Mouse (Mus musculus): ENCODE measurements around the gene Cstf1. TPM values are rescaled to one million over a fixed set of nuclear protein-coding genes. Genes with fewer than 3 reads are reported as not detected.

Gene Cstf1
- total RNA-seq, 1 experiment = 67.2 TPM

- 0 out of 2 replicates have a peak overlapping the region, but pooled peaks have one; percentile 15 for H3K9ac ChIP-seq (ENCODE audit: insufficient read depth, low read depth, low read length, poor library complexity, severe bottlenecking)
- no peaks in the 10 kb centered on the region for H3K36me3 ChIP-seq (ENCODE audit: control insufficient read depth, insufficient read depth, low read length, poor library complexity, severe bottlenecking)
- no peak overlapping the region for H3K27ac ChIP-seq (ENCODE audit: insufficient read depth, low read depth, low read length, poor library complexity, severe bottlenecking)
- H3K4me3 ChIP-seq (ENCODE audit: insufficient read depth in 1 of 2, low read depth in 1 of 2, low read length in 2 of 2, poor library complexity in 1 of 2, severe bottlenecking in 1 of 2) = no peak overlapping the region
- TF ChIP-seq CHD2 (IDR thresholded peaks at IDR 0.05; ENCODE audit: low read depth, low read length) (no peak), ZNF384 (IDR thresholded peaks at IDR 0.05; ENCODE audit: low read depth, low read length) (no peak), ZC3H11A (IDR thresholded peaks at IDR 0.05; ENCODE audit: borderline replicate concordance, low read depth, low read length) (no peak), HCFC1 (IDR thresholded peaks at IDR 0.05; ENCODE audit: borderline replicate concordance, insufficient read depth, low read length) (no peak), MAFK (IDR thresholded peaks at IDR 0.05; ENCODE audit: insufficient read depth, low read depth, low read length) (no peak)
- in situ Hi-C loops (cut with MboI; ENCODE audit: low sequenced_read_pairs in 2 of 2, unreplicated experiment in 2 of 2) = no loop called here
- no peak for DNase-seq (ENCODE audit: low read depth, low spot score)
- peaks cover 0 to 6% of the 10 kb centered on the region in 2 experiments; a peak in 1 of 4 replicates for H3K4me1 ChIP-seq (ENCODE audit: control insufficient read depth in 2 of 2, insufficient read depth in 2 of 2, low read length in 2 of 2, poor library complexity in 1 of 2)
- H3K9me3 ChIP-seq (ENCODE audit: control insufficient read depth, insufficient read depth, low read depth, low read length) = no peaks in the 10 kb centered on the region
These were observed 42.0 kb downstream of the Cstf1 start for GRCm38 (mm10) chr2:172412454-172412853.

- TF ChIP-seq MAFK (IDR thresholded peaks at IDR 0.05; ENCODE audit: insufficient read depth, low read depth, low read length) = no peak
- no peak for TF ChIP-seq CHD2 (IDR thresholded peaks at IDR 0.05; ENCODE audit: low read depth, low read length)
- TF ChIP-seq HCFC1 (IDR thresholded peaks at IDR 0.05; ENCODE audit: borderline replicate concordance, insufficient read depth, low read length) = no peak
- no peak for TF ChIP-seq ZC3H11A (IDR thresholded peaks at IDR 0.05; ENCODE audit: borderline replicate concordance, low read depth, low read length)
- no peak for TF ChIP-seq ZNF384 (IDR thresholded peaks at IDR 0.05; ENCODE audit: low read depth, low read length)
- in situ Hi-C loops (cut with MboI; ENCODE audit: low sequenced_read_pairs in 2 of 2, unreplicated experiment in 2 of 2) = no loop called here
- no peak overlapping the region for H3K27ac ChIP-seq (ENCODE audit: insufficient read depth, low read depth, low read length, poor library complexity, severe bottlenecking)
- H3K4me1 ChIP-seq (ENCODE audit: control insufficient read depth in 2 of 2, insufficient read depth in 2 of 2, low read length in 2 of 2, poor library complexity in 1 of 2) = peaks cover 0 to 6% of the 10 kb centered on the region in 2 experiments; a peak in 1 of 4 replicates
- no peak for DNase-seq (ENCODE audit: low read depth, low spot score)
- H3K9me3 ChIP-seq (ENCODE audit: control insufficient read depth, insufficient read depth, low read depth, low read length) = no peaks in the 10 kb centered on the region
- H3K36me3 ChIP-seq (ENCODE audit: control insufficient read depth, insufficient read depth, low read length, poor library complexity, severe bottlenecking) = no peaks in the 10 kb centered on the region; the same call in 1 of the 2 replicates
- H3K9ac ChIP-seq (ENCODE audit: insufficient read depth, low read depth, low read length, poor library complexity, severe bottlenecking) = no peak overlapping the region
- no peak overlapping the region for H3K4me3 ChIP-seq (ENCODE audit: insufficient read depth in 1 of 2, low read depth in 1 of 2, low read length in 2 of 2, poor library complexity in 1 of 2, severe bottlenecking in 1 of 2)
These were observed 42.8 kb downstream of the Cstf1 start for GRCm38 (mm10) chr2:172413273-172413672.

- TF ChIP-seq ZNF384 (IDR thresholded peaks at IDR 0.05; ENCODE audit: low read depth, low read length) (no peak), CHD2 (IDR thresholded peaks at IDR 0.05; ENCODE audit: low read depth, low read length) (no peak)
- H3K9me3 ChIP-seq (ENCODE audit: control insufficient read depth, insufficient read depth, low read depth, low read length) = no peaks in the 10 kb centered on the region
- no peak overlapping the region for H3K9ac ChIP-seq (ENCODE audit: insufficient read depth, low read depth, low read length, poor library complexity, severe bottlenecking)
- no peak overlapping the region for H3K27ac ChIP-seq (ENCODE audit: insufficient read depth, low read depth, low read length, poor library complexity, severe bottlenecking)
- H3K36me3 ChIP-seq (ENCODE audit: control insufficient read depth, insufficient read depth, low read length, poor library complexity, severe bottlenecking) = no peaks in the 10 kb centered on the region; the same call in 1 of the 2 replicates
- no peak for DNase-seq (ENCODE audit: low read depth, low spot score)
- no peak overlapping the region for H3K4me3 ChIP-seq (ENCODE audit: insufficient read depth in 1 of 2, low read depth in 1 of 2, low read length in 2 of 2, poor library complexity in 1 of 2, severe bottlenecking in 1 of 2)
- peaks cover 0 to 6% of the 10 kb centered on the region in 2 experiments; a peak in 1 of 4 replicates for H3K4me1 ChIP-seq (ENCODE audit: control insufficient read depth in 2 of 2, insufficient read depth in 2 of 2, low read length in 2 of 2, poor library complexity in 1 of 2)
- in situ Hi-C loops (cut with MboI; ENCODE audit: low sequenced_read_pairs in 2 of 2, unreplicated experiment in 2 of 2) = no loop called here
These were observed 43.4 kb downstream of the Cstf1 start for GRCm38 (mm10) chr2:172413894-172414293.

DNA sequence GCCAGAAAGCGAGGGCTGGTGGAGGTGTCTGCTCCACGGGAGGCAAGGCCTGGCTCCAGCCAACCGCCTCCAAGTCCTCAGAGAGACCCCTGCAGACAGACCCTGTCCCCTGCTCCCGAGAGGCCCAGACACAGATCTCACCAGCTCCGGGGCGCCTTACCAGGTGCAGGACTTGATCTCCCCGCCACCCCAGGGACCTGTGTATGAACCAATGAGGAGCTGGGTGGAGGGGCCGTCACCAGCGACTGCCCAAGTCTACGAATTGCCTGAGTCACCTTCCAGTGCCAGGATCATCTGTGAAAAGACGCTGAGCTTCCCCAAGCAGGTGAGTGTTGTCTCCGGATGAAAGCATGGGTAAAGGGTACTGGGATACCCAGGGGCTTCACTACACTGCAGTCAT is 45.7 kb downstream of the Cstf1 start:
- H3K9ac ChIP-seq (ENCODE audit: insufficient read depth, low read depth, low read length, poor library complexity, severe bottlenecking) = no peak overlapping the region
- H3K4me3 ChIP-seq (ENCODE audit: insufficient read depth in 1 of 2, low read depth in 1 of 2, low read length in 2 of 2, poor library complexity in 1 of 2, severe bottlenecking in 1 of 2) = no peak overlapping the region
- H3K36me3 ChIP-seq (ENCODE audit: control insufficient read depth, insufficient read depth, low read length, poor library complexity, severe bottlenecking) = no peaks in the 10 kb centered on the region; the same call in 1 of the 2 replicates
- no peak for DNase-seq (ENCODE audit: low read depth, low spot score)
- in situ Hi-C loops (cut with MboI; ENCODE audit: low sequenced_read_pairs in 2 of 2, unreplicated experiment in 2 of 2) = no loop called here
- H3K27ac ChIP-seq (ENCODE audit: insufficient read depth, low read depth, low read length, poor library complexity, severe bottlenecking) = no peak overlapping the region
- H3K9me3 ChIP-seq (ENCODE audit: control insufficient read depth, insufficient read depth, low read depth, low read length) = no peaks in the 10 kb centered on the region
- H3K4me1 ChIP-seq (ENCODE audit: control insufficient read depth in 2 of 2, insufficient read depth in 2 of 2, low read length in 2 of 2, poor library complexity in 1 of 2) = peaks cover 0 to 6% of the 10 kb centered on the region in 2 experiments; a peak in 1 of 4 replicates
- TF ChIP-seq ZC3H11A (IDR thresholded peaks at IDR 0.05; ENCODE audit: borderline replicate concordance, low read depth, low read length) = no peak
- no peak for TF ChIP-seq CHD2 (IDR thresholded peaks at IDR 0.05; ENCODE audit: low read depth, low read length)
- TF ChIP-seq MAFK (IDR thresholded peaks at IDR 0.05; ENCODE audit: insufficient read depth, low read depth, low read length) = no peak
- no peak for TF ChIP-seq HCFC1 (IDR thresholded peaks at IDR 0.05; ENCODE audit: borderline replicate concordance, insufficient read depth, low read length)
- TF ChIP-seq ZNF384 (IDR thresholded peaks at IDR 0.05; ENCODE audit: low read depth, low read length) = no peak

- TF ChIP-seq ZC3H11A (IDR thresholded peaks at IDR 0.05; ENCODE audit: borderline replicate concordance, low read depth, low read length) (no peak), ZNF384 (IDR thresholded peaks at IDR 0.05; ENCODE audit: low read depth, low read length) (no peak), HCFC1 (IDR thresholded peaks at IDR 0.05; ENCODE audit: borderline replicate concordance, insufficient read depth, low read length) (no peak), MAFK (IDR thresholded peaks at IDR 0.05; ENCODE audit: insufficient read depth, low read depth, low read length) (no peak), CHD2 (IDR thresholded peaks at IDR 0.05; ENCODE audit: low read depth, low read length) (no peak)
- no peak overlapping the region for H3K4me3 ChIP-seq (ENCODE audit: insufficient read depth in 1 of 2, low read depth in 1 of 2, low read length in 2 of 2, poor library complexity in 1 of 2, severe bottlenecking in 1 of 2)
- H3K27ac ChIP-seq (ENCODE audit: insufficient read depth, low read depth, low read length, poor library complexity, severe bottlenecking) = no peak overlapping the region
- DNase-seq (ENCODE audit: low read depth, low spot score) = no peak
- H3K9ac ChIP-seq (ENCODE audit: insufficient read depth, low read depth, low read length, poor library complexity, severe bottlenecking) = no peak overlapping the region
- H3K4me1 ChIP-seq (ENCODE audit: control insufficient read depth in 2 of 2, insufficient read depth in 2 of 2, low read length in 2 of 2, poor library complexity in 1 of 2) = peaks cover 0 to 6% of the 10 kb centered on the region in 2 experiments; a peak in 1 of 4 replicates
- H3K36me3 ChIP-seq (ENCODE audit: control insufficient read depth, insufficient read depth, low read length, poor library complexity, severe bottlenecking) = no peaks in the 10 kb centered on the region; the same call in 1 of the 2 replicates
- in situ Hi-C loops (cut with MboI; ENCODE audit: low sequenced_read_pairs in 2 of 2, unreplicated experiment in 2 of 2) = no loop called here
- no peaks in the 10 kb centered on the region for H3K9me3 ChIP-seq (ENCODE audit: control insufficient read depth, insufficient read depth, low read depth, low read length)
These were observed 46.4 kb downstream of the Cstf1 start for GRCm38 (mm10) chr2:172416876-172417275.

Data from ES-E14 (cell line).